In genomic region chr4:33924889-33925245, GRCm38 (mm10) we compare ENCODE assay signal across 8 mouse cellular contexts. TPM values are rescaled to one million over a fixed set of nuclear protein-coding genes. Genes with fewer than 3 reads are reported as not detected.
A peak's percentile ranks its signal among the peaks of the same experiment; 100 is the strongest.
DNase-seq lines count a peak whose midpoint lies in the region; ATAC-seq and TF ChIP-seq lines count a peak whose summit lies in the region.

No protein-coding gene starts in this region.

- no peaks in the 10 kb centered on the region for H3K9me3 ChIP-seq in heart, postnatal 0 days (replicated peaks; ENCODE audit: control insufficient read depth, low read length)
- no peaks in the 10 kb centered on the region for H3K9me3 ChIP-seq in midbrain, embryonic 10.5 days (replicated peaks)

- DNase-seq in left cerebral cortex, adult 2 months (ENCODE audit: extremely low spot score in 1 of 2, low spot score in 2 of 2): peak; percentile 44 to 54
- no peak for DNase-seq in left cerebral cortex, postnatal 10 days (ENCODE audit: extremely low spot score in 1 of 2, low spot score in 2 of 2)
- DNase-seq in cerebellum, adult 8-10 months: peak; percentile 80
- no peak for DNase-seq in heart, postnatal 0 days (ENCODE audit: low spot score)
- DNase-seq in midbrain, embryonic 10.5 days (ENCODE audit: low spot score): no peak
- DNase-seq in urinary bladder, postnatal 10 days (ENCODE audit: low spot score): no peak

- H3K27ac ChIP-seq in left cerebral cortex, adult 2 months: peak overlapping the region; percentile 95
- H3K27ac ChIP-seq in heart, postnatal 0 days (ENCODE audit: low read depth): no peak overlapping the region
- H3K27ac ChIP-seq in midbrain, embryonic 10.5 days (replicated peaks): peak overlapping the region; percentile 87

- no peaks in the 10 kb centered on the region for H3K36me3 ChIP-seq in heart, postnatal 0 days (replicated peaks; ENCODE audit: control insufficient read depth, insufficient read depth, low read length)
- no peaks in the 10 kb centered on the region for H3K36me3 ChIP-seq in midbrain, embryonic 10.5 days

- under 1% methylated on average over 16 of the region's 24 CpGs for WGBS in heart, postnatal 0 days
- WGBS in midbrain, embryonic 10.5 days: under 1% methylated on average over 16 of the region's 24 CpGs

- no peak for TF ChIP-seq EP300 in heart, postnatal 0 days (IDR thresholded peaks at IDR 0.05; ENCODE audit: low read depth)

- intact Hi-C loops in left cerebral cortex, adult 2 months (cut with DNase I): loop anchor here (2.0 to 10.0 kb wide), 8 partner anchors 128 to 528 kb away; no protein-coding TSS in a partner anchor
- intact Hi-C loops in left cerebral cortex, postnatal 10 days (cut with DNase I): loop anchor here (10.0 kb wide), 4 partner anchors 310 to 520 kb away; no protein-coding TSS in a partner anchor

- H3K9ac ChIP-seq in heart, postnatal 0 days (replicated peaks; ENCODE audit: low read depth, low read length): 0 out of 2 replicates have a peak overlapping the region, but pooled peaks have one; percentile 4

- H3K4me1 ChIP-seq in heart, postnatal 0 days (ENCODE audit: control insufficient read depth, insufficient read depth): no peaks in the 10 kb centered on the region
- peaks cover 27% of the 10 kb centered on the region for H3K4me1 ChIP-seq in midbrain, embryonic 10.5 days

- peak overlapping the region; percentile 80 for H3K4me3 ChIP-seq in left cerebral cortex, adult 2 months
- peak overlapping the region; percentile 55 for H3K4me3 ChIP-seq in heart, postnatal 0 days (ENCODE audit: low read depth, low read length)
- H3K4me3 ChIP-seq in midbrain, embryonic 10.5 days: peak overlapping the region; percentile 76

- peak overlapping the region; percentile 85 for H3K4me2 ChIP-seq in heart, postnatal 0 days (ENCODE audit: low read depth, low read length)

- TF ChIP-seq CTCF in left cerebral cortex, adult 2 months (IDR thresholded peaks at IDR 0.05): no peak
- TF ChIP-seq CTCF in heart, postnatal 0 days (IDR thresholded peaks at IDR 0.05; ENCODE audit: low read depth): no peak

- H3K27me3 ChIP-seq in heart, postnatal 0 days (ENCODE audit: control insufficient read depth, insufficient read depth, low read length): peaks cover 64% of the 10 kb centered on the region
- peaks cover 72% of the 10 kb centered on the region for H3K27me3 ChIP-seq in midbrain, embryonic 10.5 days (ENCODE audit: low read depth, poor library complexity, severe bottlenecking)

- no peak; the same call in 1 of the 2 replicates for ATAC-seq in heart, postnatal 0 days (ENCODE audit: insufficient read depth, low read depth)
- ATAC-seq in granulocyte monocyte progenitor cell, adult 5-6 weeks (replicated peaks; ENCODE audit: poor library complexity, severe bottlenecking): no peak
- ATAC-seq in erythroid progenitor cell, adult 5-6 weeks (replicated peaks; ENCODE audit: low FRiP score, poor library complexity, severe bottlenecking): no peak

RNA-seq across cellular contexts. Expression of gene Cnr1, which starts 0.5 kb away (rescaled TPM):
- total RNA-seq in left cerebral cortex, adult 2 months (2021): 100 to 1,000 TPM; 122 to 126 TPM
- total RNA-seq in left cerebral cortex, postnatal 10 days (2021): 100 to 1,000 TPM; 118 to 129 TPM
- 0.39 TPM in 1 of 2 replicates, not detected in the other for total RNA-seq in heart, postnatal 0 days (2014; rRNA removed; ENCODE audit: low replicate concordance)
- 0.05 TPM in 1 of 2 replicates, not detected in the other for polyA plus RNA-seq in heart, postnatal 0 days (2015; fragmentation: Nextera tagmentation; extraction: Ambion mirVana)
- 4.6 and 9.6 TPM in 2 replicates for polyA plus RNA-seq in midbrain, embryonic 10.5 days (2016; fragmentation: Nextera tagmentation; extraction: Ambion mirVana)
- not detected in 2 replicates for total RNA-seq in granulocyte monocyte progenitor cell, adult 5-6 weeks (2014; fragmentation: Nextera tagmentation)
- not detected in 2 replicates for total RNA-seq in granulocyte monocyte progenitor cell, adult 5-6 weeks (2017)
- total RNA-seq in erythroid progenitor cell, adult 5-6 weeks (2015; ENCODE audit: low replicate concordance): not detected in 2 replicates
- not detected in 2 replicates for total RNA-seq in erythroid progenitor cell, adult 5-6 weeks (2017; ENCODE audit: low replicate concordance)

Comparison
In these comparisons a context has a peak if more than half of its experiments do, and no peak if none do; other contexts are left out.
1. DNase-seq: peak in left cerebral cortex, adult 2 months (2 of 2) and cerebellum, adult 8-10 months (single experiment); none in left cerebral cortex, postnatal 10 days (0 of 2), heart, postnatal 0 days (single experiment), midbrain, embryonic 10.5 days (single experiment) and urinary bladder, postnatal 10 days (single experiment).
2. RNA of gene Cnr1, which starts 0.5 kb away (total RNA-seq): 118 to 129 TPM in left cerebral cortex, postnatal 10 days and 122 to 126 TPM in left cerebral cortex, adult 2 months; 0.39 TPM in heart, postnatal 0 days, not detected in granulocyte monocyte progenitor cell, adult 5-6 weeks and not detected in erythroid progenitor cell, adult 5-6 weeks; every median in the first group is over 10 times any median in the second.
3. Peak in every context shown above with its lines, with median percentiles within 50 percentile points of each other: H3K4me3 ChIP-seq.